24 mouse cellular contexts compared by ENCODE assay signal in the genomic region with DNA sequence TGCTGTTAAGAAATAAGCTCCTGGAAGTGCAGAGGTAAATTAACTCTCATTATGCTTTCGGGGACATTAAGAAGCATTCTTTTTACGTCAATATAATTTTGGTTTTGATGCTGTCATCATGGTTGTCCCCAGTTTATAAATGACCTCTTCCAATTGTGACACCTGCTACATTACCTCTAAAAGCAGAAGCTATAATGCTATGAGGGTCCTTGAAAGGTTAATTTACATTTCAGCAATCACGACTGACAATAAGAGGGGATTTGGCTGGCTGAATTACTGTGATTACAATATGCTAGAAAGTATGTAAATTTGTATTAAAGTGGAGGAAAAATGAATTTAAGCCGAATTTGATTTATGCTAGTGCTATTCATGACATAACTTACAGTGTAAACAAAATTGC.
DNase-seq lines count a peak whose midpoint lies in the region; ATAC-seq and TF ChIP-seq lines count a peak whose summit lies in the region.
"Had no signal": no experiment of that assay in that cellular context is flagged by ENCODE, and none has a peak within 500 bp of the region (broad histone marks: within the 10 kb centered on the region; RNA-seq: fewer than 3 reads in every experiment).

No protein-coding gene starts in this region.

- no peak overlapping the region for H3K4me3 ChIP-seq in forebrain, embryonic 11.5 days (ENCODE audit: low read depth, low read length)
- no peak overlapping the region for H3K4me3 ChIP-seq in forebrain, embryonic 16.5 days (replicated peaks; ENCODE audit: low read length)
- no peak overlapping the region for H3K4me3 ChIP-seq in forebrain, embryonic 13.5 days
- H3K4me3 ChIP-seq in forebrain, postnatal 0 days (ENCODE audit: low read depth, low read length), result no peak overlapping the region
- H3K4me3 ChIP-seq: embryonic facial prominence, embryonic 13.5 days; embryonic facial prominence, embryonic 15.5 days; erythroblast, embryonic 14.5 days had no signal

- no peak for DNase-seq in forebrain, embryonic 11.5 days (ENCODE audit: low spot score)
- no peak for DNase-seq in forebrain, postnatal 0 days
- DNase-seq in brain, embryonic 14.5 days (ENCODE audit: low read depth), result peak; percentile 40
- DNase-seq: adrenal gland, adult 8-10 months; adrenal gland, postnatal 14 days; adrenal gland, postnatal 36 days; B cell, adult 2 months; cerebellum, adult 11 months; cerebellum, adult 18-20 months; cerebellum, adult 8-10 months; cerebellum, adult 9-11 months; cerebellum, postnatal 14 days; cerebellum, postnatal 36 days; embryo, embryonic 11 days had no signal

- H3K9me3 ChIP-seq in forebrain, embryonic 11.5 days (ENCODE audit: control insufficient read depth, low read length), result no peaks in the 10 kb centered on the region
- H3K9me3 ChIP-seq in forebrain, embryonic 16.5 days (ENCODE audit: control insufficient read depth, low read length), result no peaks in the 10 kb centered on the region
- no peaks in the 10 kb centered on the region for H3K9me3 ChIP-seq in forebrain, embryonic 13.5 days (replicated peaks)
- no peaks in the 10 kb centered on the region for H3K9me3 ChIP-seq in forebrain, postnatal 0 days (ENCODE audit: low read length)
- H3K9me3 ChIP-seq: embryonic facial prominence, embryonic 13.5 days; embryonic facial prominence, embryonic 15.5 days had no signal

- 79% methylated on average over 4 of the region's 4 CpGs for WGBS in forebrain, embryonic 11.5 days
- WGBS in forebrain, embryonic 16.5 days, result 63% methylated on average over 4 of the region's 4 CpGs
- 65% methylated on average over 4 of the region's 4 CpGs for WGBS in forebrain, embryonic 13.5 days
- WGBS in forebrain, postnatal 0 days, result 61% methylated on average over 4 of the region's 4 CpGs

- no peaks in the 10 kb centered on the region for H3K27me3 ChIP-seq in forebrain, embryonic 11.5 days (ENCODE audit: control insufficient read depth, insufficient read depth, low read length)
- no peaks in the 10 kb centered on the region for H3K27me3 ChIP-seq in forebrain, embryonic 16.5 days (replicated peaks; ENCODE audit: control insufficient read depth, insufficient read depth, low read length)
- no peaks in the 10 kb centered on the region for H3K27me3 ChIP-seq in forebrain, embryonic 13.5 days
- H3K27me3 ChIP-seq in forebrain, postnatal 0 days (ENCODE audit: insufficient read depth, low read length), result no peaks in the 10 kb centered on the region
- H3K27me3 ChIP-seq: CH12.LX; embryonic facial prominence, embryonic 13.5 days; embryonic facial prominence, embryonic 15.5 days; Patski had no signal

- no peak overlapping the region for H3K9ac ChIP-seq in forebrain, embryonic 11.5 days (ENCODE audit: low read length)
- H3K9ac ChIP-seq in forebrain, embryonic 16.5 days (replicated peaks; ENCODE audit: low read depth, low read length), result no peak overlapping the region
- H3K9ac ChIP-seq in forebrain, embryonic 13.5 days, result no peak overlapping the region
- H3K9ac ChIP-seq in forebrain, postnatal 0 days, result no peak overlapping the region
- H3K9ac ChIP-seq: embryonic facial prominence, embryonic 13.5 days; embryonic facial prominence, embryonic 15.5 days had no signal

- no peak overlapping the region for H3K27ac ChIP-seq in forebrain, embryonic 11.5 days (ENCODE audit: low read depth, low read length)
- H3K27ac ChIP-seq in forebrain, embryonic 16.5 days (ENCODE audit: low read length), result no peak overlapping the region
- no peak overlapping the region for H3K27ac ChIP-seq in forebrain, embryonic 13.5 days
- no peak overlapping the region for H3K27ac ChIP-seq in forebrain, postnatal 0 days (ENCODE audit: low read depth, low read length)
- H3K27ac ChIP-seq: embryonic facial prominence, embryonic 13.5 days; embryonic facial prominence, embryonic 15.5 days had no signal

- 0 out of 2 replicates have a peak, but pooled peaks have one; percentile 49 for ATAC-seq in forebrain, embryonic 11.5 days (replicated peaks; ENCODE audit: low FRiP score)
- ATAC-seq in forebrain, embryonic 16.5 days, result no peak
- ATAC-seq in forebrain, embryonic 13.5 days, result peak; percentile 51; the same call in 1 of the 2 replicates
- ATAC-seq in forebrain, postnatal 0 days, result no peak
- ATAC-seq: activated CD4-positive, CD25-positive, alpha-beta regulatory T cell, adult 4 months; CD4-positive, CD25-positive, alpha-beta regulatory T cell, adult 4 months; Patski had no signal

- H3K4me1 ChIP-seq in forebrain, embryonic 11.5 days (replicated peaks; ENCODE audit: control insufficient read depth, insufficient read depth, low read length), result no peaks in the 10 kb centered on the region
- no peaks in the 10 kb centered on the region for H3K4me1 ChIP-seq in forebrain, embryonic 16.5 days (replicated peaks; ENCODE audit: control insufficient read depth, insufficient read depth, low read length)
- no peaks in the 10 kb centered on the region for H3K4me1 ChIP-seq in forebrain, embryonic 13.5 days
- H3K4me1 ChIP-seq in forebrain, postnatal 0 days (ENCODE audit: insufficient read depth), result no peaks in the 10 kb centered on the region
- H3K4me1 ChIP-seq: embryonic facial prominence, embryonic 13.5 days; embryonic facial prominence, embryonic 15.5 days had no signal

- TF ChIP-seq CTCF in forebrain, postnatal 0 days (IDR thresholded peaks at IDR 0.05; ENCODE audit: low read depth), result no peak
- no peak for TF ChIP-seq CTCF in brain, embryonic 14.5 days (IDR thresholded peaks at IDR 0.05; ENCODE audit: borderline replicate concordance, extremely low read depth, insufficient read depth, insufficient read length)

- TF ChIP-seq POLR2A in brain, embryonic 14.5 days (IDR thresholded peaks at IDR 0.05; ENCODE audit: borderline replicate concordance, extremely low read depth, insufficient read depth, insufficient read length, poor library complexity, severe bottlenecking), result no peak

- no peaks in the 10 kb centered on the region for H3K36me3 ChIP-seq in forebrain, embryonic 11.5 days (ENCODE audit: control insufficient read depth, insufficient read depth, low read length)
- no peaks in the 10 kb centered on the region for H3K36me3 ChIP-seq in forebrain, embryonic 16.5 days (ENCODE audit: control insufficient read depth, insufficient read depth)
- H3K36me3 ChIP-seq in forebrain, embryonic 13.5 days (ENCODE audit: poor library complexity, severe bottlenecking), result no peaks in the 10 kb centered on the region
- H3K36me3 ChIP-seq in forebrain, postnatal 0 days (ENCODE audit: insufficient read depth), result no peaks in the 10 kb centered on the region
- H3K36me3 ChIP-seq: embryonic facial prominence, embryonic 13.5 days; embryonic facial prominence, embryonic 15.5 days; G1E had no signal

- H3K4me2 ChIP-seq in forebrain, embryonic 11.5 days (ENCODE audit: low read depth, low read length, severe bottlenecking), result no peak overlapping the region
- no peak overlapping the region for H3K4me2 ChIP-seq in forebrain, embryonic 16.5 days (ENCODE audit: low read length)
- H3K4me2 ChIP-seq in forebrain, embryonic 13.5 days, result no peak overlapping the region
- H3K4me2 ChIP-seq in forebrain, postnatal 0 days (ENCODE audit: low read depth), result no peak overlapping the region
- H3K4me2 ChIP-seq: embryonic facial prominence, embryonic 13.5 days; embryonic facial prominence, embryonic 15.5 days had no signal

Comparison
In these comparisons a context has a peak if more than half of its experiments do, and no peak if none do; other contexts are left out.
1. ATAC-seq: peak in forebrain, embryonic 11.5 days (single experiment) and forebrain, embryonic 13.5 days (single experiment); none in forebrain, embryonic 16.5 days (single experiment) and forebrain, postnatal 0 days (single experiment).